Mouse (Mus musculus) bone marrow, adult 2 months (tissue): ENCODE results near the gene Ccnt2.

Experiments
- CTCF ChIP-seq: fragments of 200-500 bp; IDR thresholded peaks from 2 replicates; pipeline ENCODE4 v1.5.1; 2011; ENCODE audit warnings: low read length, control low read depth; ENCODE audit not compliant: control insufficient read depth, insufficient read depth
- POLR2A ChIP-seq: fragments of 200-500 bp; IDR thresholded peaks from 2 replicates; pipeline ENCODE4 v1.6.1; 2011; ENCODE audit warnings: low read depth, mild to moderate bottlenecking, control low read depth, low read length, borderline replicate concordance; ENCODE audit not compliant: control insufficient read depth

GRCm38 (mm10) chr1:127773803-127774500 lies at the start of gene Ccnt2:
- peak; percentile 86; the same call in 1 of the 2 replicates for TF ChIP-seq POLR2A
- TF ChIP-seq CTCF, result no peak
